In the genomic region with DNA sequence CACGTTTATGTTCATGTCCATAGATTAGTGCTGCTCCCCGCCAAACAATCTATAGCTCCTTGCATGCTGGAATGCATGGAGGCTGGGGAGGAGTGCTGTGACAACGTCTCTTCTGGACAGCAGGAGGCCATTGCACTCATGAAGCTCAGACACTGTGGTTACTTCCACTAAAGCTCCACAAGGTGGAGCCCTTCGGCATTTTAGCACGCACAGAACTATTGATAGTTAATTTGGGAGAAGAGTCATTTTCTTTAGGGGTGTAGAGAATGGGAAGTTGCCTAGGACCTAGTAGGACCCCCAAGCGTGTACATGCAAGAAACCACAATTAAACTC, we compare ENCODE assay signal across 8 mouse cellular contexts. TPM values are rescaled to one million over a fixed set of nuclear protein-coding genes. Genes with fewer than 3 reads are reported as not detected.
DNase-seq lines count a peak whose midpoint lies in the region; ATAC-seq and TF ChIP-seq lines count a peak whose summit lies in the region.

No protein-coding gene starts in this region.

- H3K27ac ChIP-seq in intestine, embryonic 14.5 days (ENCODE audit: low read depth), result no peak overlapping the region
- no peak overlapping the region for H3K27ac ChIP-seq in intestine, embryonic 16.5 days (ENCODE audit: low read length)
- no peak overlapping the region for H3K27ac ChIP-seq in MEL (ENCODE audit: control insufficient read depth, low read depth, low read length)
- no peak overlapping the region for H3K27ac ChIP-seq in heart, embryonic 16.5 days (ENCODE audit: low read length)
- no peak overlapping the region for H3K27ac ChIP-seq in midbrain, embryonic 13.5 days

- no peaks in the 10 kb centered on the region for H3K9me3 ChIP-seq in intestine, embryonic 14.5 days (ENCODE audit: control insufficient read depth, low read length)
- no peaks in the 10 kb centered on the region for H3K9me3 ChIP-seq in intestine, embryonic 16.5 days (ENCODE audit: control insufficient read depth, low read length)
- H3K9me3 ChIP-seq in MEL (replicated peaks; ENCODE audit: insufficient read depth, low read length), result no peaks in the 10 kb centered on the region
- H3K9me3 ChIP-seq in heart, embryonic 16.5 days (replicated peaks; ENCODE audit: control insufficient read depth, low read length), result no peaks in the 10 kb centered on the region
- H3K9me3 ChIP-seq in midbrain, embryonic 13.5 days, result no peaks in the 10 kb centered on the region

- no peaks in the 10 kb centered on the region for H3K27me3 ChIP-seq in intestine, embryonic 14.5 days (replicated peaks; ENCODE audit: control insufficient read depth, insufficient read depth, low read length)
- H3K27me3 ChIP-seq in intestine, embryonic 16.5 days (replicated peaks; ENCODE audit: control insufficient read depth, insufficient read depth, low read length), result no peaks in the 10 kb centered on the region
- H3K27me3 ChIP-seq in MEL (ENCODE audit: control insufficient read depth in 1 of 2, insufficient read depth in 2 of 2, low read length in 2 of 2), result peaks cover 0 to 17% of the 10 kb centered on the region in 2 experiments; a peak in 2 of 4 replicates
- no peaks in the 10 kb centered on the region; the same call in 1 of the 2 replicates for H3K27me3 ChIP-seq in heart, embryonic 16.5 days (ENCODE audit: control insufficient read depth, insufficient read depth, low read length)
- 0 out of 2 replicates have a peak, but pooled peaks cover 10% of the 10 kb centered on the region for H3K27me3 ChIP-seq in midbrain, embryonic 13.5 days

- TF ChIP-seq POLR2A in MEL (IDR thresholded peaks at IDR 0.05; ENCODE audit: control insufficient read depth in 1 of 2, insufficient read depth in 1 of 2, low read depth in 1 of 2, low read length in 2 of 2, poor library complexity in 1 of 2), result no peak

- no peaks in the 10 kb centered on the region for H3K79me2 ChIP-seq in MEL (ENCODE audit: control insufficient read depth, insufficient read depth, low read length, poor library complexity)

- no peak for TF ChIP-seq EP300 in MEL (IDR thresholded peaks at IDR 0.05; ENCODE audit: low read depth in 1 of 2, low read length in 2 of 2)

- H3K4me3 ChIP-seq in intestine, embryonic 14.5 days (ENCODE audit: low read depth, low read length), result no peak overlapping the region
- H3K4me3 ChIP-seq in intestine, embryonic 16.5 days (ENCODE audit: low read length), result no peak overlapping the region
- no peak overlapping the region for H3K4me3 ChIP-seq in MEL (ENCODE audit: control insufficient read depth in 1 of 2, insufficient read depth in 1 of 2, low read depth in 2 of 2, low read length in 2 of 2)
- no peak overlapping the region for H3K4me3 ChIP-seq in heart, embryonic 16.5 days (ENCODE audit: low read length)
- H3K4me3 ChIP-seq in midbrain, embryonic 13.5 days (replicated peaks), result no peak overlapping the region

- TF ChIP-seq RAD21 in MEL (IDR thresholded peaks at IDR 0.05; ENCODE audit: low read depth, low read length), result peak; percentile 53

- no peaks in the 10 kb centered on the region for H3K36me3 ChIP-seq in intestine, embryonic 14.5 days (ENCODE audit: control insufficient read depth, insufficient read depth, low read length)
- H3K36me3 ChIP-seq in intestine, embryonic 16.5 days (ENCODE audit: control insufficient read depth, insufficient read depth, low read length), result no peaks in the 10 kb centered on the region
- no peaks in the 10 kb centered on the region for H3K36me3 ChIP-seq in MEL (ENCODE audit: control insufficient read depth in 1 of 2, insufficient read depth in 2 of 2, low read length in 2 of 2)
- H3K36me3 ChIP-seq in heart, embryonic 16.5 days (ENCODE audit: control insufficient read depth, insufficient read depth), result no peaks in the 10 kb centered on the region
- no peaks in the 10 kb centered on the region for H3K36me3 ChIP-seq in midbrain, embryonic 13.5 days

- no peaks in the 10 kb centered on the region for H3K4me1 ChIP-seq in intestine, embryonic 14.5 days (replicated peaks; ENCODE audit: control insufficient read depth, insufficient read depth, low read length)
- no peaks in the 10 kb centered on the region for H3K4me1 ChIP-seq in intestine, embryonic 16.5 days (ENCODE audit: control insufficient read depth, insufficient read depth, low read length)
- H3K4me1 ChIP-seq in MEL (ENCODE audit: control insufficient read depth in 1 of 2, insufficient read depth in 2 of 2, low read length in 2 of 2), result no peaks in the 10 kb centered on the region
- no peaks in the 10 kb centered on the region for H3K4me1 ChIP-seq in heart, embryonic 16.5 days (ENCODE audit: control insufficient read depth, insufficient read depth, low read length)
- H3K4me1 ChIP-seq in midbrain, embryonic 13.5 days (replicated peaks), result no peaks in the 10 kb centered on the region

- H3K9ac ChIP-seq in intestine, embryonic 14.5 days (ENCODE audit: low read length), result no peak overlapping the region
- no peak overlapping the region for H3K9ac ChIP-seq in intestine, embryonic 16.5 days (ENCODE audit: low read depth, low read length)
- no peak overlapping the region for H3K9ac ChIP-seq in MEL (ENCODE audit: control insufficient read depth, low read depth, low read length, poor library complexity, severe bottlenecking)
- no peak overlapping the region for H3K9ac ChIP-seq in heart, embryonic 16.5 days (ENCODE audit: low read length)
- no peak overlapping the region for H3K9ac ChIP-seq in midbrain, embryonic 13.5 days (replicated peaks)

- 2% methylated on average over 6 of the region's 6 CpGs for WGBS in intestine, embryonic 14.5 days
- 3% methylated on average over 6 of the region's 6 CpGs for WGBS in intestine, embryonic 16.5 days
- WGBS in heart, embryonic 16.5 days, result 1% methylated on average over 6 of the region's 6 CpGs
- WGBS in midbrain, embryonic 13.5 days, result 1% methylated on average over 6 of the region's 6 CpGs

- TF ChIP-seq CTCF in MEL (IDR thresholded peaks at IDR 0.05 in 2 of 3, conservative IDR thresholded peaks at IDR 0.05 in 1 of 3; ENCODE audit: control insufficient read depth in 1 of 3, insufficient read depth in 1 of 3, low read depth in 2 of 3, low read length in 3 of 3, poor library complexity in 1 of 3, severe bottlenecking in 1 of 3), result peak; percentile 61 to 85 (median 82)

- no peak overlapping the region for H3K4me2 ChIP-seq in intestine, embryonic 14.5 days (ENCODE audit: low read length)
- H3K4me2 ChIP-seq in intestine, embryonic 16.5 days (ENCODE audit: low read depth, low read length), result no peak overlapping the region
- no peak overlapping the region for H3K4me2 ChIP-seq in heart, embryonic 16.5 days (ENCODE audit: low read depth, low read length)
- H3K4me2 ChIP-seq in midbrain, embryonic 13.5 days (replicated peaks), result peak overlapping the region; percentile 17; the same call in 1 of the 2 replicates

- peak; percentile 43 for ATAC-seq in intestine, embryonic 14.5 days (replicated peaks; ENCODE audit: low FRiP score, low TSS enrichment, low read depth)
- ATAC-seq in intestine, embryonic 16.5 days, result no peak
- 0 out of 2 replicates have a peak, but pooled peaks have one; percentile 23 for ATAC-seq in heart, embryonic 16.5 days (replicated peaks; ENCODE audit: extremely low read depth, insufficient read depth, low FRiP score)
- ATAC-seq in midbrain, embryonic 13.5 days, result peak; percentile 79

- peak; percentile 63 for DNase-seq in intestine, embryonic 14.5 days (ENCODE audit: low spot score)
- DNase-seq in MEL (ENCODE audit: low read depth, low spot score), result peak; percentile 74
- DNase-seq in embryo, embryonic 10.5 days (ENCODE audit: low spot score), result peak; percentile 87
- DNase-seq in kidney, postnatal 25 days, result peak; percentile 45 to 47
- peak; percentile 36 for DNase-seq in telencephalon, adult 2 months (ENCODE audit: low read depth, low spot score)

TF ChIP-seq in MEL, 35 proteins besides CTCF, POLR2A, EP300 and RAD21:
- no peak for TF ChIP-seq POLR2AphosphoS5 (IDR thresholded peaks at IDR 0.05; ENCODE audit: borderline replicate concordance, low read depth, low read length)
- no peak for TF ChIP-seq USF1 (IDR thresholded peaks at IDR 0.05; ENCODE audit: low read depth, low read length)
- TF ChIP-seq MAFK (IDR thresholded peaks at IDR 0.05; ENCODE audit: borderline replicate concordance, low read depth, low read length), result no peak
- 0 out of 2 replicates have a peak, but pooled peaks have one; percentile 8 for TF ChIP-seq ZC3H11A (IDR thresholded peaks at IDR 0.05; ENCODE audit: low read depth, low read length)
- peak; percentile 85 for TF ChIP-seq SMC3 (IDR thresholded peaks at IDR 0.05; ENCODE audit: low read depth, low read length)

RNA-seq across cellular contexts. Expression of gene Stambp, which starts 10.4 kb away (rescaled TPM):
- 23.8 and 26.0 TPM in 2 replicates for polyA plus RNA-seq in intestine, embryonic 14.5 days (2014; fragmentation: Nextera tagmentation; extraction: Ambion mirVana)
- polyA plus RNA-seq in intestine, embryonic 16.5 days (2015; fragmentation: Nextera tagmentation; extraction: Ambion mirVana), result 29.4 and 30.5 TPM in 2 replicates
- 4.0 and 4.8 TPM in 2 replicates for total RNA-seq in MEL (2012; rRNA removed)
- polyA plus RNA-seq in MEL (2012; ENCODE audit: insufficient read depth in 1 of 2, insufficient read length in 2 of 2, low read depth in 1 of 2, low replicate concordance in 2 of 2, missing spikeins in 1 of 2), result 10 to 100 TPM in 1 of 2 experiments, not detected in 1; 18.3 TPM
- 24.4 and 26.6 TPM in 2 replicates for polyA plus RNA-seq in heart, embryonic 16.5 days (2015; fragmentation: Nextera tagmentation; extraction: Ambion mirVana)
- 48.6 and 55.3 TPM in 2 replicates for polyA plus RNA-seq in midbrain, embryonic 13.5 days (2015; fragmentation: Nextera tagmentation; extraction: Ambion mirVana)

RNA-seq across cellular contexts. Expression of gene Actg2, which starts 46.8 kb away (rescaled TPM):
- polyA plus RNA-seq in intestine, embryonic 14.5 days (2014; fragmentation: Nextera tagmentation; extraction: Ambion mirVana), result 1,357 and 1,367 TPM in 2 replicates
- 1,727 and 1,747 TPM in 2 replicates for polyA plus RNA-seq in intestine, embryonic 16.5 days (2015; fragmentation: Nextera tagmentation; extraction: Ambion mirVana)
- total RNA-seq in MEL (2012; rRNA removed), result 0.27 TPM in 1 of 2 replicates, not detected in the other
- polyA plus RNA-seq in MEL (2012; ENCODE audit: insufficient read depth in 1 of 2, insufficient read length in 2 of 2, low read depth in 1 of 2, low replicate concordance in 2 of 2, missing spikeins in 1 of 2), result under 1 TPM in 1 of 2 experiments, not detected in 1; 0.07 TPM
- 24.2 and 32.8 TPM in 2 replicates for polyA plus RNA-seq in heart, embryonic 16.5 days (2015; fragmentation: Nextera tagmentation; extraction: Ambion mirVana)
- 1.5 and 2.1 TPM in 2 replicates for polyA plus RNA-seq in midbrain, embryonic 13.5 days (2015; fragmentation: Nextera tagmentation; extraction: Ambion mirVana)

Comparison
In these comparisons a context has a peak if more than half of its experiments do, and no peak if none do; other contexts are left out.
1. DNase-seq: peak in every context shown above with its lines; median percentile 87 in embryo, embryonic 10.5 days; 74 in MEL; 63 in intestine, embryonic 14.5 days; 46 in kidney, postnatal 25 days; 36 in telencephalon, adult 2 months.
2. RNA of gene Actg2, which starts 46.8 kb away (polyA plus RNA-seq): 1,727 to 1,747 TPM in intestine, embryonic 16.5 days and 1,357 to 1,367 TPM in intestine, embryonic 14.5 days; 24.2 to 32.8 TPM in heart, embryonic 16.5 days, 1.5 to 2.1 TPM in midbrain, embryonic 13.5 days and 0.07 TPM in MEL; every median in the first group is over 10 times any median in the second.